Mouse (Mus musculus) thymus, postnatal 25 days (tissue): ENCODE measurements around the gene Ldhc.
"Not testable (repeated sequence)": the region's sequence is repeated elsewhere in the genome, so short reads cannot be mapped to it uniquely, and the experiment has no call there.

Experiments
- DNase-seq: peaks from one replicate; pipeline ENCODE4 v3.0.0; 2022

Ldhc gene

DNA sequence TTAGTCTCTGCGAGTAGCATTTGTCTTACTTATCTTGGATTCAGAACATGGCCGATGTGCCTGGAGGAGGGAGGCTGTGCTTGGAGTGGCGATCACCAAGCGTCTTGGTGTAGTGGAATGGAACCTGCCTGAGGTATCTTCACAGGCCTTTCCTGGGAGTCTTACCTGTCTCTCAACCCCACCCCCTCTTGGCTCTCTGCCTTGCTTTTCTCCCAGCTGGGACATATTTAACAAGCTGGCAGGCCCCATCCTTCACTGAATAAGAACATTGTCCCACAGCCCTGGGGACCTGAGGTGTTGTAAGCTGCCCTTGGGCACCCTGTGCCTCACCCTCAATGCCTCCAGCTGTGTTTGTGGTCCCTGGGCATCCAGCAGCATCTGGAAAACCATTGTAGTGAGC is 17.4 kb upstream of the Ldhc start:
- DNase-seq: no peak

GRCm38 (mm10) chr7:46845211-46845977 is 15.6 kb upstream of the Ldhc start:
- peak; percentile 93 for DNase-seq

DNA sequence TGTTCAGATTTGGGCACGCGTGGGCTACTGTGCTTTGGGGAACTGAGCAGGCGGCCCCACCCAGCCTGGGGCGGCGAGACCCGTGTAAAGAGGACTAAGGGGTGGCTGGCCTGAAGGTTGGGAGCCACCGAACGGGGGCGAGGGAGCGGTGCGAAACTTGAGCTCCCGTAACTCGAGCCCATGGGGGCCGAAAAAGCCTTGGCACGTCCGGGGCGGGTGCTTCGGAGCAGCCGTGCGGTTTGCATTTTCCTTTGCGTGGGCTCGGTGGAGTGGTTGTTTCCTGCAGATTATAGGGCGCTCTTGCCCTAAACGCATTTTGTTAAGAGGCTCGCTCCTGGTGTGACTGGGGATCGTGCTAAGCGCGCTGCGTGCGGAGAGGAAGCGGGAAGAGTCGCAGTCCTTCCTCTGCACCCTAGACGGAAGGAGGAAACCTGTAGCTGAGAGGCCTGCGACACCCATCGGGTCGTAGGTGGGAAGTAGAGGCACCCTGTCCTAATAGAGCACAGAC is 15.0 kb upstream of the Ldhc start:
- no peak for DNase-seq

- peak; percentile 73 for DNase-seq
These were observed 14.3 kb upstream of the Ldhc start for GRCm38 (mm10) chr7:46846486-46847244.

DNA sequence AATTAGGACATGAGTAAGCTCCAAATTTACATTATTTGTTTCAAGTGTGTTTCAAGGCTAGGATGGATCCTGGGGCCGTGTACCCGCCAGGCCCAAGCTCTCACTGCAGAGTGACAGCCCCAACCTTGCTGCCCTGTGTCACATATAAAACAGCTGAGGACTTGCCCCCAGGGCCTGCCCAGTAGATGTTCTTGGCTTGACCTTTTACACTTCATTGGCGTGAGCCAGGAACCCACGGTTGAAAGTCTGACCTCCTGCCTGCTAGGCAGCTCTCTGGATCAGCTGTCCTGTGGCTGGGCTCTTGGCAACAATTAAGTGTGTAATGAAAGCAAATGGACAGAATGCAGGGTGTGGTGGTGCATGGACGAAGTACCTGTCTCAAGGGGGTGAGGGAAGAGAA is 11.7 kb upstream of the Ldhc start:
- DNase-seq: no peak

DNA sequence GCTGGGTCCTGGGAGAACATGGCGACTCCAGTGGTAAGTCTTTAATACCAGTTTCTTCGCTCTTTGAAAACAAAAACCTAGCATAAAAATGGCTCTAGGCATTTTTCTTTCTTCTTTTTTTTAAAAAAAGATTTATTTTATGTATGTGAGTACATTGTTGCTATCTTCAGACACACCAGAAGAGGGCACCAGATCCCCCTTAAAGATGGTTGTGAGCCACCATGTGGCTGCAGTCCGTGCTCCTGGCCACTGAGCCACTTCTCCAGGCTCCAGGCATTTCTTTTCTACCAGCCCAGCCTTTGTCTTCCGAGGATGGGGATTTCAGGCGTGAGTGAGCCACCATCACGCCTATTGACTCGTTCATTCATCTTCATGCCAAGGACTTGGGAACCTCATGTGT is 10.0 kb upstream of the Ldhc start:
- DNase-seq: no peak

GRCm38 (mm10) chr7:46852666-46853065 is 8.3 kb upstream of the Ldhc start:
- DNase-seq: no peak

- no peak for DNase-seq
These were observed 7.6 kb upstream of the Ldhc start for GRCm38 (mm10) chr7:46853365-46853764.

GRCm38 (mm10) chr7:46855866-46856560 is 5.0 kb upstream of the Ldhc start:
- DNase-seq: no peak

- no peak for DNase-seq
These were observed 3.6 kb upstream of the Ldhc start for GRCm38 (mm10) chr7:46857436-46857835.

DNA sequence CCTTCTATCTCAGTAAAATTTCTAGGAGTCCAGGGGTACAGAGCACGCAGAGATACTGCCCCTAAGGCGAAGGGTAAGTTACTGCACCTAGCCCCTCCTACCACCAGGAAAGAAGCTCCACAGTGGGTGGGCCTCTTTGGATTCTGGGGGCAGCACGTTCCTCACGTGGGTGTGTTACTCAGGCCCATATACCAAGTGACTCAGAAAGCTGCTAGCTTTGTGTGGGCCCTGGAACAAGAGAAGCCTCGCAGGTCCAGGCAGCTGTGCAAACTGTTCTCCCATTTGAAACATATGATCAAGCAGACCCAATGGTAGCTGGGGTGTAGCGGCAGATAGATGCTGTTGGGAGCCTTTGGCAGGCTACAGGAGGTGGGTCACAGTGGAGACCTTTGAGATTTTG is 2.0 kb upstream of the Ldhc start:
- DNase-seq: no peak

DNA sequence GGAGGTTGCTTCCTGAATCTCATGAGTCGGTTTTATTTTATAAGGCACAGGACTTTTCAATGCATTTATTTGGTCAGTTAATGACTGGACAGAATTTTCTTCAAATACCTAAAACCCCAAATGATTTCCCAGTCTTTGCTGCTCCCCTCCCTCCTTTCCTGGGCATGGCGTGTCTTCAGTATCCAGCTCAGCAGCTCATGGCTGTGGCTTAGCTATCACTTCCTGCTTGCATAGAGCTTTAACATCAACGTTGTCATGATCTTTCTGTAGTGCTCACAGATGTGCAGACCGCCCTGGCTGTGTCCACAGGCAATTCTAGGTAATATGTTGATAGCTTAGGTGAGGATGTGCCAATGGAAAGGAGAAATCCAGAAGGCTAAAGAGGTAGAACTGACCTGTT is 11.0 kb downstream of the Ldhc start:
- no peak for DNase-seq

DNA sequence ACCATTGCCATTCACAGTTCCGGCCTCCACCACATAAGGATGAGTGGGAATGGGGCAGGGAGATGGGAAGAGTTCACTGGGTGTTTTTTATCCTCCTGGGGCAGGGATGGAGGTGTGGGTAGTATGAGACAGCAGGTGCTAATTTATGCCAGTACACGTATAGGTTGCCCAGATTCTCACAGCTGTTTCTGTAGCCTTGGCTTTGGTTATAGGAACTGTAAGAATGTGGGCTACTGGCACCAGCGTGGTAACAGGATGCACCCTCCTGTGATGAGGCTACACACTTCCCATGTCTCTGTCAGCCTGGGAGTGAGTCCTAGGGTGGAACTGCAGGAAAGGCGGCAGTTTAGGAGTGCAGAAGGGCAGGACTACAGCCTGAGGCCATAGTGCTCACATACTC is 15.8 kb downstream of the Ldhc start:
- no peak for DNase-seq

GRCm38 (mm10) chr7:46877255-46877654 is 16.3 kb downstream of the Ldhc start:
- DNase-seq: no peak

DNA sequence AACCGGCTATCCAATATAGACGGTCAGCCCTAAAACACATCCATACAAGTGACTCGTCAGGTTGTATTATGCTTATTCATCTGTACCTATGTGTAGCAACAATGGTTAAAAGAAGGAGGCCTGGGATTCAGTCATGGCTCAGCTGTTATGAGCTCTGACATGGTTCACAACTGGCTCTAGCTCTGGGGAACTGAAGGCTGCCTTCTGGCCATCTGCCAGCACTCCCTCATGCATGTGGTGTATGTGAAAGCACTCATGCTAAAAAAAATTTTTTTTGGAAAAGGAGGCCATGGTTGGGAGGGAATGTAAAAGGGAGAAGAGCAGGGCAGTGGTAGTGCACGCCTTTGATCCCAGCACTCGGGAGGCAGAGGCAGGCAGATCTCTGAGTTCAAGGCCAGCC is 18.8 kb downstream of the Ldhc start:
- no peak for DNase-seq

- DNase-seq: no peak
These were observed 20.0 kb downstream of the Ldhc start for GRCm38 (mm10) chr7:46880992-46881391.

GRCm38 (mm10) chr7:46881941-46882340 is 20.9 kb downstream of the Ldhc start:
- not testable (repeated sequence) for DNase-seq

DNA sequence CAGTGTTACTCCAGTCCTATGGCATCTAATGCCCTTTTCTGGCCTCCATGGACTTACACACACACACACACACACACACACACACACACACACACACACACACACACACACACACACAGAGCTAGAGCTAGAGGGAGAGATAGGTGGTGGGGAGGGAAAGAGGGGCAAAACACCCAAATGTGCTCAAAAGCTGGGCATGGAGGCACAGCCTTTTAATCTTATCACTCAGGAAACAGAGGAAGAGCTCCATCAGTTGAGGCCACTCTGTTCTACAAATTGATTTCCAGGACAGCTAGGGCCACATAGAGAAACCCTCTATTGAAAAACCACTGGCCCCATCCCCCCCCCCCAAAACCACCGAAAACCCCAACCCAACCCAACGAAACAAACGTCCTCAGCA is 22.3 kb downstream of the Ldhc start:
- no peak for DNase-seq

DNA sequence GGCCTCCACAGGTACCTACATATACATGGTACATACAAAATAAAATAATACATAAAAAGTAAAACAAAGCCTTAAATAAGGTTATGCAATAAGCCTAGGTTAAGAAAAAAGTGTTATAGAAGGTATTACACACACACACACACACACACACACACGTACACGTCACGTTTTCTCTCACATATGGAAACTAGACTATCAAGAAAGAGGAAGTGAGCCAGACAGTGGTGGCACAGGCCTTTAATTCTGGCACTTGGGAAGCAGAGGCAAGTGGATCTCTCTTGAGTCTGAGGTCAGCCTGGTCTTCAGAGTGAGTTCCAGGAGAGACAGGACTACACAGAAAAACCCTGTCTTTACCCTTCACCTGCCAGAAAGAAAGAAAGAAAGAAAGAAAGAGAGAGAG is 34.5 kb downstream of the Ldhc start:
- DNase-seq: no peak

DNA sequence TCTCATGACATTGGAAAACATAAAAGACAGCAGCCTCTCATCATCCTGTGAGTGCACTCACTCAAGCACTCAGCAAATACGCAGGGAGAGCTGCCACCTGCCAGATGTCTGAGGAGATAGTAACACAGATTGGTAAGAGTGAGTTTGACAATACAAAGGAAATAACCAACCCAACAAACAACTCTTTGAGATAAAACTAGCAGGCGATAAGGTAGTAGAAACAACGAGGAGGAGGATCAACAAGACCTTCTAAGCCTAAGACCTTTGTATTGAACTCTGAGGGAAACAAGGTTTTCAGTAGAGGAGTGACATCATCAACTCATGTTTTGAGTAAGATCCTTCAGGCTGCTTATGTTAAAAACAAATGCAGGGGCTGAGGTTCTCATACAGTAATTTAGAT is 38.3 kb downstream of the Ldhc start:
- DNase-seq: peak; percentile 13

DNA sequence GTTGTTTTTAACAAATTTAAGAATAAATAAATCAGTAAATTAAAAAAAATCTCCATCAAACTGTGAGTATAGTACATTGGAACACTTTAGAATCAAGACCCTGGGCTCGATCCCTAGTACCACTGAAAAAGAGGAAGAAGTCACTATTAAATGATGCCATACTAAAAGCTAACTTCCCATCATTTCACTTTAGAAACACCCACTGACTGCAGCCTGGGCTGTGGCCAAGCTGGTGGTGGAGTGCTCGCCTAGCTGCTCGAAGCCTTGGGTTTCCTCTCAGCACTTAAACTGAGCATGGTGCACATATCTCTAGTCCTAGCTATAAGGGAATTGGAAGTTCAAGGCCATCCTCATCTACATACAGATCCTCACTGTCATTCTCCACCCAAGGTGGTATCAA is 50.2 kb downstream of the Ldhc start:
- no peak for DNase-seq

DNA sequence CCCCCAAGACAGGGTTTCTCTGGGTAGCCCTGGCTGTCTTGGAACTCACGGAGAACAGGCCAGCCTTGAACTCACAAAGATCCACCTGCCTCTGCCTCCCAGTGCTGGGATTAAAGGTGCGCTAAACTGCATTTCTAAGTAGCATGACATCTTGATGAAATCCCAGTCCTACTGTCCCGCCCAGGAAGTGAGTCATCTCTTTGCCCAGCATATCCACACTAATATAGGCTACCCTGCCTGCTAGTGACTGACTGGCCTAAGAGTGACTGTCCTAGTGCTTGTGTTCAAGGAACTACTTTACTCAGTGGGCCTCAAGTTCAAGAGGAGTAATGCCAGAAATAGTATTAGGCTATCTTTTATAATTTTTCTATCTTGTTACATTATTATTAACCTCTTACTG is 55.4 kb downstream of the Ldhc start:
- no peak for DNase-seq

- no peak for DNase-seq
These were observed 57.8 kb downstream of the Ldhc start for GRCm38 (mm10) chr7:46918678-46919371.
